Mouse (Mus musculus): ENCODE results near the gene Alx3.
"Not testable (repeated sequence)": the region's sequence is repeated elsewhere in the genome, so short reads cannot be mapped to it uniquely, and the experiment has no call there.

Alx3 gene

DNA sequence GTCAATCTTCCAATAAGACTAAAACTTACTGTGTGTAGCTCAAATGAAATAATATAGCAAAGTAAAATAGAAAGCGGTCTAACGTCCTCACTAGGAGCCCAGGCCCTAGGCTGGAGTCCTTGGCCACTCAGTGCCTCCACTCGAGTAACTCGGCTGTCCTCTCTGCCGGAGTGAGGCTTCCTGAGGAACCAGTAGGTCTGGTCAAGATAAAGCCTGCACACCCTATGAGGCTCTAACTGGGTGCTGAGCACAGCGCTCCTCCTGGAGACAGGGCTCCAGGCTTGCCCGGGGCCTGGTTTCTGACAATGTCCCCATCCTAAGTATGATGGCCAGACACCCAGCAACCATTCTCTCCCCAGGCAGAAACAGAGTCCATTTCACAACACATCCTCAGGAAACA, 27.7 kb downstream of the Alx3 start:
- DNase-seq (ENCODE audit: extremely low read depth, low read depth) = no peak

DNA sequence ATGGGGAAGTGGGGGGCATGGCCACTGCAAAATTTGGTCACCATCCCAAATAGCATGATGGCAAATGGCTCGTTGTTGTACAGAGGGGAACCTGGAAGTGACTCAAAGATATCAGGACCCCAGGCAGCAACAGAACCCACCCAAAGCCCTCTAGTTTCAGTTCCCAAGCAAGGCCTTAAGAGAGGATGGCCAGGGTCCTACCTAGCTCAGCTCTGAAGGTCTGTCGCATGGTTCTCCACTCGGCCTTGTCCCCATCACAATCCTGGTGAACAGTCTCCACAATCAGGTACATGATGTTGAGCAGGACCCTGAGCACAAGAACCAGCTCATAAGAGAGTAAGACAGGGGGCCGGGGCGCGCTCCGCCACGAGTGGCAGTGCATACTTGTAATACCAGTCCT, 29.6 kb downstream of the Alx3 start:
- no peak for DNase-seq (ENCODE audit: extremely low read depth, low read depth)

DNA sequence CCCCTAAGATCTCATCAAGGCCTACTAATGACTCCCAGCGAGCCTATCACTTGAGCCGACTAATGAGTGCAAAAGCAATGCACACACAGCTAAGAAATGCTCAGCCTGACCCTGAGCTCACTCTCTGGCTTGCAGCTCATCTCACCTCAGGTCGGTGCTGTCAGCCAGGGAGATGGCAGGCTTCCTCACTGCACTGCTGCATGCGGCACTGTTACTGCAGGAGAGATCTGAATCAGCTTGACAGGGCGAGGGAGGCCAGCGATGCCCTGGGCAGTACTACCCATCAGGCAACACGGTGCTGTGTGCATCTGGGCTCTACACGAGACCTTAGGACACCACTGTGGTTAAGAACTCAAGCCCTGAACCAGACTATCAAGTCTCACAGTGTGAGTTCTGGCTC, 30.7 kb downstream of the Alx3 start:
- no peak for DNase-seq (ENCODE audit: extremely low read depth, low read depth)

DNA sequence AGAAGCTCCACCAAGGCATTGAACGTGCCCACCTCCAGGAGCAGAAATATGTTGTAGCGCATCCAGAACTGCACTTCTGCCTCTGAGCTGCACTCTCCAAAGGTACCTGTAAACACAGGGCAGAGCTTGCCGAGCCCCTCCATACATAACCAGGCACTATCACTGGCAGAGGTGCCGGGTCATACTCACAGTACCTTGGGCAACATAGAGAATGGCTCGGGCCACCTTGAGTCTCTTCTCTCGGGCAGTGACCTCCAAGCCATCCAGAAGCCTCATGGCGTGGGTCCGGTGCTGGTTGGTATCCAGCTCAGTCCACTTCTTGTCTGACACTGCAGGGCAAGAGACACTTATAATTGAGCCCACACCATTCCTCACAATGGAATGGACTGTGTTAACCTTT, 31.9 kb downstream of the Alx3 start:
- no peak for DNase-seq (ENCODE audit: extremely low read depth, low read depth)

DNA sequence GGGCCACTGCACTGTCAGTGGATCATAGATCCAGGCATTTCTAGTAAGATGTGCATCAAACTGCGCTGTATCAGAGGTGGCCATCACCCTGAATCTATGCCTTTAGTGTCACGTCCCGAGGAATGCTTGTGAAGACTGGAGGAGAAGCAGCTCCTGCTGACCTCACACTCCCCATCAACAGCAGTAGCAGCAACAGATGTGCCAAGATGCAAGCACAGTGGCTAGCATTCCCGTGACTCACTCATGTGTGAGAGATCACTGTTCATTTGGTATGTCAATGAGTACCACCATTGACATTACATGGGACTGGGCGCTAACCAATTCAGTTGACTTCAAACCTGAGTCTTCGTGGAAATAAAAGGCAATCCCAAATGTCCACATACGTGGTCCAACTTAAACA, 32.8 kb downstream of the Alx3 start:
- DNase-seq (ENCODE audit: extremely low read depth, low read depth) = no peak

DNA sequence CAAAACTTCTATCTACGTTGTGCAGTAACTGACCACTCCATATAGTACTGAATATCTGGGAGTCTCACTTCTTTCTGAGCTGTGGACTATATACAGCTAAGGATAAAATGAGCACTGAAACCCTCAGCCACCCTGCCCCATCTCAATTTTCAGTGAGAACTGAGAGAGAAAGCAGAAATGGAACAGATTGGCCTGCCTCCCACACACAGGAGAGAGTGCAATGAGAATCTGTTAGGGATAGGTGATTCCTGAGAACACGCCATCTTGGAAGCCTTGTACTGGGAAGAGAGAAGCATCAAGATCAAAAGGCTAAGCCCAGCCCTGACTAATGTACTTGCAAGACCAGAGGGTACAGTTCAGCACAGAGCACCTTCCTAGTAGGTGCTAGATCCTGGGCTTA, 33.7 kb downstream of the Alx3 start:
- no peak for DNase-seq (ENCODE audit: extremely low read depth, low read depth)

DNA sequence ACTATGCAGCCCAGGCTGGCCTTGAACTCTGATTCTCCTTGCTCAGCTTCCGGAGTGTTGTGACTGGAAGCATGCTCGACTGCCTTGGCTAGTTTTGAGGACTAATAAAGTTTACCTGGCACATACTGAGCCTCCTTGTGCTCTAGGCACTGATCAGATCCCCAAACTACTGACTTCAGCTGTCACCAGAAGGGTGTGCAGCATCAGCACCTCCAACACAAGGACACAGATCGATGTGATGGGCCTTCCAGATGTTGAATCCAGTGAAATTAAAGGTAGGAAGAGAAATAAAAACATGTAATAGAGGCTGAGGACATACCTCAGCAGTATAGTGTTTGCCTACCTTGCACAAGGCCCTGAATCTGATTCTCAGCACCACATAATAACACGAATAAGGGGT, 34.6 kb downstream of the Alx3 start:
- no peak for DNase-seq (ENCODE audit: extremely low read depth, low read depth)

DNA sequence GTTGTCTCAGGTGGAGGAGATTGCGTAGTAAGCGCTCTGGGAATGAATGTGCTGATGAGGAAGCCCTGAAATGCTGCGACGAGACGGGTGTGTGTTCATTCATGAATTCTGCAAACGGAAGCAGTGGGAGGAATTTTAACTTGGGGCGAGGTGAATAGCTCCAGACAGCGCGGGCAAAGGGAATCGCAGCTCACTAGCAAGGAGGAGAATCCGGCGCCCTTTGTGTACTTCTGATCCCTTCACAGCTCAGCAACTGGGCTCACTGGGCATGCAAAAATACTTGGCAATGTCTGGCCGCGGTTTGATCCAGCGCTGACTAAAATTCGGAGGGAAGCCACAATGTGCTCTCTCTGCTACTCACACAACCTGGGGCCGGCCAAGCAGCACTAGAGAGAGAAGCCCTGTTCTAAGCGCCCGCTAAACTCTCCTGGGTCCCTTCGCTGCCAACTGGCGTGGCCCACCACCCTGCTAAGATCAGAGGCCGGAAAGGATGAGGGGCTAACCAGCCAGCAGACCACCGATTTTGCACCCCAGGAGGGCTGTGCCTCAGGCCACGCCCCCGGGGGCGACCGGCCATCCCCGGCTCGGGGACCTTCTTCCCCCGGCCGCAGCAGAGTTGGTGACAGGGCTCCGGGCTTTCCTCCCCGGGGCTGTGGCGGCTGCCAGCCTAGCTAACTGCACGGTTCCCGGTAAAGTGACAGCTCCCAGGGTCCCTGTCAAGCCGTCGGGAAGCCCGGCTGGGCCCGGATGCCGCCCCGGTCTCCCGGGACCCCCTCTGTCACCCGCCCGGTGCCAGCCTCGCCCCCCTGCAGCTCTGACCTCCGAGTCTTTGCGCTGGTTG, 36.1 kb downstream of the Alx3 start, which contains the start of gene Gm10961:
TSS of gene Gm10961 (plus strand) at position 641 of the 841 bp plus-strand sequence.
- peak; percentile 33 for DNase-seq (ENCODE audit: extremely low read depth, low read depth)

DNA sequence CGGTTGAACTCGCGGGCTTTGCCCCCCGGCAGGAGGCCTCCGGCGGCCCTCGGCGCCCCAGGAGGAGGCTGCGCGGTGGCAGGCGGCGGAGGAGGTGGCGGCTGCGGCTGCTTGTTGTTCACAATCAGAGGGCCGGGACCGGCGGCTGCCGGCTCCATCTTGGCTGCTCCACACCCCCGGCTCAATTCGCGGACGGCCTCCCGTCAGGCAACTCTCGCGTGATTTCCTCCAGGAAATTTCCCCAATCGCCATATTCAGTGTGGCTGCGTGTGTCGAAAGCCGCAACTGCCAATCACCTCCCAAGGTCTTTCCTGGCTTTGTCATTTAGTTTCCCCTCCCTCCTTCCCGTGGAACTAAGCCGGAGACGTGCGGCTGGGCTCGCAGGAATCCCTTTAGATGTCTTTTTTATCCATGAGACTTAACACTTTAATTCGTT, 36.7 kb downstream of the Alx3 start, which contains the start of gene Strip1:
TSS of gene Strip1 (minus strand) at position 172 of the 436 bp plus-strand sequence.
- peak; percentile 95 for DNase-seq (ENCODE audit: extremely low read depth, low read depth)

DNA sequence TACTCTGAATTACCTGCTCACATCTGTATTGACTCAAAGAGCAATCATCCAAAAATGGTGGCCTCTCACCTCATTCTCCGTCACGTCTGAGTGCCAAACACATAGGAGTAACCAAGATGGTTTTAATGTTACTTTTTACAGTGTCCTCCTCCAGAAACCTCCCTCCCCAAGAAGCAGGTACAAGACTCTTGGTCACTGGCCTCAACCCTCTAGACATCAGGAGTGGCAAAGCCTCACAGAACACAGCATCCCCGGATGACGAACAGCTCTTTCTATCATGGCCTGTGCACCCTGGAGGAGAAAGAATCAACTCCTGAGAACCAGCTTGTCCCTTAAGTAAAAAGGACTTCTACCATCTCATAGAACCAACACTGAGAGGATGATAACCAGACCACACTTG, 38.0 kb downstream of the Alx3 start:
- DNase-seq (ENCODE audit: extremely low read depth, low read depth) = no peak

DNA sequence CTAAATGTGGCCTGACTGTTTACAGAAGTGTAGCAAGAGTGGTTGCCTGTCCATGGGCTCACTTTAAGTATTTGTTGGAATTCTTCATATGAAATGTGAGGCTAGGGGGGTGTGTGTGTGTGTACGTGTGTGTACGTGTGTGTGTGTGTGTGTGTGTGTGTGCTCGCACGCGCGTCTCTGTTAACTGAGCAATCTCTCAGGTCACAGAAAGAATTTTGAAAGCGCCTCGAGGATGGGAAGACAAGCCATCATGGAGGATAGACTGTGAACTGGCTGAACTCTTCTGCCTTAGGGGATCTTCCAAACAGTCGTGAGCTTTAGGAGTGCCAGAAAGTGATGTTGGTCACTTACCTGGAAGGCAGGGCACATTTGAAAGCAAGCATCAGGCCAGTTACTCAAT, 39.1 kb downstream of the Alx3 start:
- no peak for DNase-seq (ENCODE audit: extremely low read depth, low read depth)

DNA sequence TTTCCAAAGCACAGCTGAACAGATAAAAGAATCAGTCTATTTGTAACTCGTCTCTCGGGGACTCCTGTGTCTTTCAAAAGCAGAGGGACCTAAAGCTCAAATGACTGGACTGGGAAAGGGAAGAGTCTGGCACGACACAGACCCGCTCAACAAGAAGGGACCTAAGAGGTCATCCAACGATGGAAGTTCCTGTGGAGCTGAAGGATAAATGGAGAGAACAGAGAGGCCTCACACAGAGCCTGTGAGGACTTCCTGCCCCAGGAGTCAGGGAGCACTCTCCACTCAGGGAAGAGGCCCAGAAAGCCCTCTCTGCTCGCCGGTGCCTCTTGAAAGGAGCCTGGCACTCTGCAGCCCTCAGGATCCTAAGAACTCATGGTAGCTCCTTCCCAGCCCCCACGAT, 41.0 kb downstream of the Alx3 start:
- no peak for DNase-seq (ENCODE audit: extremely low read depth, low read depth)

DNA sequence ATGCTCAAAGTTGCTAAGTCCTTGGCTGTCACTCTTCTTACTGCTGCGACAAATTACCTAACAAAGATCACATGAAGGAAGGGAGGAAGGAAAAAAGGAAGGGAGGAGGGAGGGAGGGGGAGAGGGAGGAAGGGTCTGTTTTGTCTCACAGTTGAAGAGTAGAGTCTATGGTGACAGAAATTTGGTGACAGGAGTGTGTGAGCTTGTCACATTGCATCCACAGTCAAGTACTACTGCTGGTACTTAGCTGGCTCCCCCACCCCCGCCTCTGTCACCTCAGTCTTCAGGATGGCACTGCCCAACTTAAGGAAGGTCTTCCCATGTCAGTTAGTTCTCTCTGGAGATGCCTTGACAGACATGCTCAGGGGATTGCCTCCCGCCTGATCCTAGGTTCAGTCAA, 41.4 kb downstream of the Alx3 start:
- no peak for DNase-seq (ENCODE audit: extremely low read depth, low read depth)

DNA sequence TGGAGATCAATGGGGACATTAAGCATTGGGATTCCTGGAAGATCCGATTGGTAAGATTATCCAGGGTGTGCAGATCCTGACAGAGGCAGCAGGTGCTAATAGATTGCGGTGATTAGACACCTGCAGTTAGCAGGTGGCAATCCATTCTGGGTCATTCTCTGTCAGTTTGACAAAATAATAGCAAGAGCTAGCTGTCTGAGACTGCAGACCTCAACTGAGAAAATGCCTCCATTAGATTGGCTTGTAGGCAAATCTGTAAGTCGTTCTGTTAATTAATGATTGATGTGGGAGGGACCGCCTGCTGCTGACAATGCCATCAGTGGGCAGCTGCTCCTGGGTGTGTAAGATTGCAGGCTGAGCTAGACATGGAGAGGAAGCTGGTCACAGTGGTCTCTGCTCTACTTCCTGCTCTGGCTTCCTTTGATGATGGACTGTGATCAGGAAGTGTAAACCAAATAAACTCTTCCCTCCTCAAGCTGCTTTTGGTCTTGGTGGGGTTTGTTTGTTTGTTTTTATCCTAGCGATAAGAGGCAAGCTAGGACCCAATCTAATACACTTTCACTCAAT, 42.9 kb downstream of the Alx3 start:
- peak; percentile 15 for DNase-seq (ENCODE audit: extremely low read depth, low read depth)

DNA sequence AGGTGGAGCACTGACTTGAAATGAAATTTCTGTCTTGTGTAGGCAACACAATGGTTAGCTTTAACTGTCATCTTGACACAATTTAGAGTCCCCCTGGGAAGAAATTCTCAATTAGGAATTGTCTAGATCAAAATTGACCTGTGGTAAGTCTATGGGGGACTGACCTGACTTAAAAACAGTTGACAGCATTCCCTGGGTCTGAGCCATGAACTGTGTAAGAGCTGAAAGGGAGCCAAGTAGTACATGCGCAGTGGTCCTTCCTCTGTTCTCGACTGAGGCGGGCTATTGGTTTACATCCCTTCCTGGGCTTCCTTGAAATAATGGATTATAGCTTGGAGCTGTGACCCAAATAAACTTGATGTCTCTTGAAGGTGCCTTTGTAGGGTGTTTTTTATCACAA, 52.1 kb downstream of the Alx3 start:
- DNase-seq (ENCODE audit: extremely low read depth, low read depth) = no peak

DNA sequence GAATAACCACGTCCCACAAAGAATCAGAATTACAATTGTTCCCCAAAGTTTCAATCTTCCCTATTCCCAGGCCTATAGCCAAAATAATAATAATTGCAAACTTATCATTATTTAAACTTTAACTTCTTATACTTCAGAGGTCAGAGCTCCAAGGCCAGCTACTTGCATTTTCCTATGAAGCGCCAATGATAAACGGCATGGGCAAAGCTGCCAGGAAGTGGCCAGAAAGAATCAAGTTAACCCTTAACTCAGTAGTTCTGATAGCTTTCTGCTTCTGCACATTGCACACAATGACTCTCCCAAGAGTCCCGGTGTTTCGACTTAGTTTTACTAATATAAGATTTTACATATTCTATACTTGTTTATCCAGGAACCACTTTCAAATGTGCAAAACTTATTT, 55.4 kb downstream of the Alx3 start:
- not testable (repeated sequence) for DNase-seq (ENCODE audit: extremely low read depth, low read depth)

DNA sequence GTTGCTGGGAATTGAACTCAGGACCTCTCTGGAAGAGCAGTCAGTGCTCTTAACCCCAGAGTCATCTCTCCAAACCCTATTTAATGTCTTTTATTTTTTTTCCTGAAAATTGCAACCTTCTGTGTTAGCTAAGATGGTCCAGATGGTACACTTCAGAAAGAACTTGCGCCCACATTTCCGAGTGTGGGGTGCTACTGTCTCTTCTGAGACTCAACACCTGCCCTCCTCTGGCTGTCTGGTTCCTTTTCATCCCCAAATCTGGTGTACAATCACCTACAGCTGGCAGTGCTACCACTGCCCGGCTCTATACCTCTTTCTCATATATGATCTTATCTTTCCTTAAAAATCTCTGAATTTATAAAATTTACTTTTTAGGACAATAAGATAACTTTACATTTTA, 58.1 kb downstream of the Alx3 start:
- no peak for DNase-seq (ENCODE audit: extremely low read depth, low read depth)

DNA sequence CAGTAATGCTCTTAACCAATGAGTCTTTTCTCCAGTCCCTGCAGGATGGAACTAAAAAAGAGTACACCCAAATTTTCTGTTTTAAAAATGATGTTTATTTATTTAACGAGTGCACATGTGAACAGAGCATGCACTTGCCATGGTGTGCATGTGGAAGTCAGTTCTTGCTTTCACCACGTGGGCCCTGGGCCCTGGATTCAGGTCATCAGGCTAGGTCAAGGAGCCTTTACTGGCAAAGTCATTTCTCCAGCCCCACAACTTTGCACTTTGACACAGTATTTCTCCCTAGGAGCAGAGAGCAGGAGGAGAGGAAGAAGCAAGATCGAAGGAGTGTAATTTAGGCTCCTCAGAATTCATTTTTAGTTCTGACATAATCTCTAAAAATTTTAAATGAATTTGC, 60.0 kb downstream of the Alx3 start:
- no peak for DNase-seq (ENCODE audit: extremely low read depth, low read depth)

Measured in MEL-GATA-1-ER (cell line).